Mouse (Mus musculus): ENCODE measurements around the gene Gm45785. TPM values are rescaled to one million over a fixed set of nuclear protein-coding genes. Genes with fewer than 3 reads are reported as not detected.

Gm45785 gene
- total and polyA plus RNA-seq, 2 experiments from 2014 or later = 0.27 TPM; not detected in 1

DNA sequence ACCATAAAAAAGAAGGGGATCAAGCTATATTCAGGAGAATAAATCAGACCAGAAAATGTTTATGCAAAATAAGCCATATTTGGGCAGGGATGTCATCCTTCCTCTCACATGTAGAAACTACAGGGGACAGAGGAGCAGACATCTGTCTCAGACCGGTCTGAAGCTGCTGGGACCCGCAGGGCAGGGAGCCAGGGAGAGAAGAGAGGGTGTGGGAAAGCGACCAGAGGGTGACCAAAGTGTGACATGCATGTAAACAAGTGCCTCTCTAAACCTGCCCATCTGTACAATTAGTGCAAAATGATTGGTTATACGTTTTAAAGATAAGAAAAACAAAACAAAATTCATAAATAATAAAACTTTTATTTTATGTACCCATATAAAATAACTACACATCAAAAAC, 36.0 kb downstream of the Gm45785 start:
- Histone ChIP-seq H3K4me3 (ENCODE audit: low read depth, low read length) (no peak overlapping the region), H3K27ac (ENCODE audit: low read depth, low read length) (no peak overlapping the region), H3K27me3 (ENCODE audit: insufficient read depth, low read length) (no peaks in the 10 kb centered on the region), H3K4me1 (ENCODE audit: insufficient read depth, low read length) (peaks cover 5% of the 10 kb centered on the region; the same call in 1 of the 2 replicates), H3K9me3 (ENCODE audit: low read length) (no peaks in the 10 kb centered on the region), H3K9ac (replicated peaks; ENCODE audit: low read length, poor library complexity, severe bottlenecking) (no peak overlapping the region), H3K4me2 (ENCODE audit: low read depth, low read length, poor library complexity, severe bottlenecking) (peak overlapping the region; percentile 36), H3K36me3 (ENCODE audit: insufficient read depth, low read length) (no peaks in the 10 kb centered on the region)
- TF ChIP-seq CTCF (IDR thresholded peaks at IDR 0.05) = no peak
- peak; percentile 66 for DNase-seq (ENCODE audit: low spot score)
- ATAC-seq (ENCODE audit: low FRiP score) = no peak
- 66% methylated on average over 4 of the region's 4 CpGs for WGBS

- TF ChIP-seq CTCF (IDR thresholded peaks at IDR 0.05) = no peak
- Histone ChIP-seq H3K4me2 (ENCODE audit: low read depth, low read length, poor library complexity, severe bottlenecking) (no peak overlapping the region), H3K9ac (replicated peaks; ENCODE audit: low read length, poor library complexity, severe bottlenecking) (no peak overlapping the region), H3K9me3 (ENCODE audit: low read length) (no peaks in the 10 kb centered on the region), H3K4me3 (ENCODE audit: low read depth, low read length) (no peak overlapping the region), H3K27ac (ENCODE audit: low read depth, low read length) (no peak overlapping the region), H3K4me1 (ENCODE audit: insufficient read depth, low read length) (peaks cover 5% of the 10 kb centered on the region; the same call in 1 of the 2 replicates), H3K36me3 (ENCODE audit: insufficient read depth, low read length) (peaks cover 30% of the 10 kb centered on the region), H3K27me3 (ENCODE audit: insufficient read depth, low read length) (no peaks in the 10 kb centered on the region)
- WGBS = 90% methylated on average over 12 of the region's 12 CpGs
- DNase-seq (ENCODE audit: low spot score) (no peak), ATAC-seq (ENCODE audit: low FRiP score) (no peak)
Observed at GRCm38 (mm10) chr7:140812850-140813249, 43.3 kb downstream of the Gm45785 start.

DNA sequence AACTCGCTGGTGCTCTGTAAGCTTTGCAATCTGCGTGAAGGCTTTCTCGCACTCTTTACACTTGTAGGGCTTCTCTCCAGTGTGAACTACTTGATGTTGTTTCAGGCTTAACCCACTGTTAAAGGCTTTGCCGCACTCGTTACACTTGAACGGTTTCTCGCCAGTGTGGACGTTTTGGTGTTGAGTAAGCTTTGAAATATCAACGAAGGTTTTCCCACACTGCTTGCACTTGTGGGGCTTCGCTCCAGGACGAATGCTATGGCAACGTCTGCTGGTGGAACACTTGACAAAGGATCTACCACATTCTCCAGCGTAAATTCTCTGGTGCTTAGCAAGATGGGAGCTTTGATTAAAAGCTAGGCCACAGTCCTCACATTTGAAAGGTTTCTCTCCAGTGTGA, 44.4 kb downstream of the Gm45785 start:
- Histone ChIP-seq H3K4me1 (ENCODE audit: insufficient read depth, low read length) (no peaks in the 10 kb centered on the region), H3K27ac (ENCODE audit: low read depth, low read length) (peak overlapping the region; percentile 44; the same call in 1 of the 2 replicates), H3K9ac (replicated peaks; ENCODE audit: low read length, poor library complexity, severe bottlenecking) (no peak overlapping the region), H3K27me3 (ENCODE audit: insufficient read depth, low read length) (no peaks in the 10 kb centered on the region), H3K36me3 (ENCODE audit: insufficient read depth, low read length) (peaks cover 36% of the 10 kb centered on the region), H3K9me3 (ENCODE audit: low read length) (no peaks in the 10 kb centered on the region), H3K4me3 (ENCODE audit: low read depth, low read length) (no peak overlapping the region), H3K4me2 (ENCODE audit: low read depth, low read length, poor library complexity, severe bottlenecking) (no peak overlapping the region)
- DNase-seq (ENCODE audit: low spot score) (peak; percentile 68), ATAC-seq (ENCODE audit: low FRiP score) (no peak)
- TF ChIP-seq CTCF (IDR thresholded peaks at IDR 0.05) = no peak
- 65% methylated on average over 13 of the region's 13 CpGs for WGBS

DNA sequence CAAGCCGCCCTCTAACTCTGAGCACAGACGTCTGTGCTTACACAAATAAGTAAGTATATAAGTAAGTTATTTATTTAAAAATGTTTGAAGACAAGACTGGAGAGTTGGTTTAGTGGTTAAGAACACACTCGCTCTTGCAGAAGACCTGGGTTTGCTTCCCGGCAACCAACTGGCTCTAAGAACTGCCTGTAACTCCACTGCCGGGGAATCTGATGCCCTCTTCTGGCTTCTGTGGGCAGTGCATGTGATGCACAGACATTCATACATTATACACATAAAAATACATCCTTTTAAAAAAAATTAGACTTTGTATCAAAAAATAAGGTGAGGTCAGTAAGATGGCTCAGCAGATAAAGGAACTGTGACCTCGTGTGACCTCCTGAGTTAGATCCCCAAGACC, 45.6 kb downstream of the Gm45785 start:
- Histone ChIP-seq H3K36me3 (ENCODE audit: insufficient read depth, low read length) (peaks cover 38% of the 10 kb centered on the region), H3K9ac (replicated peaks; ENCODE audit: low read length, poor library complexity, severe bottlenecking) (no peak overlapping the region), H3K27me3 (ENCODE audit: insufficient read depth, low read length) (no peaks in the 10 kb centered on the region), H3K9me3 (ENCODE audit: low read length) (no peaks in the 10 kb centered on the region), H3K4me3 (ENCODE audit: low read depth, low read length) (no peak overlapping the region), H3K4me2 (ENCODE audit: low read depth, low read length, poor library complexity, severe bottlenecking) (no peak overlapping the region), H3K27ac (ENCODE audit: low read depth, low read length) (no peak overlapping the region), H3K4me1 (ENCODE audit: insufficient read depth, low read length) (no peaks in the 10 kb centered on the region)
- no peak for ATAC-seq (ENCODE audit: low FRiP score)
- TF ChIP-seq CTCF (IDR thresholded peaks at IDR 0.05) = peak; percentile 50
- WGBS = 91% methylated on average over 6 of the region's 6 CpGs
- DNase-seq (ENCODE audit: low spot score) = no peak

GRCm38 (mm10) chr7:140805704-140806103, 50.4 kb downstream of the Gm45785 start:
- peak; percentile 59 for DNase-seq (ENCODE audit: low spot score)
- Histone ChIP-seq H3K4me1 (ENCODE audit: insufficient read depth, low read length) (no peaks in the 10 kb centered on the region), H3K27ac (ENCODE audit: low read depth, low read length) (no peak overlapping the region), H3K36me3 (ENCODE audit: insufficient read depth, low read length) (peaks cover 14% of the 10 kb centered on the region; the same call in 1 of the 2 replicates), H3K4me3 (ENCODE audit: low read depth, low read length) (no peak overlapping the region), H3K27me3 (ENCODE audit: insufficient read depth, low read length) (no peaks in the 10 kb centered on the region), H3K4me2 (ENCODE audit: low read depth, low read length, poor library complexity, severe bottlenecking) (no peak overlapping the region), H3K9me3 (ENCODE audit: low read length) (no peaks in the 10 kb centered on the region), H3K9ac (replicated peaks; ENCODE audit: low read length, poor library complexity, severe bottlenecking) (no peak overlapping the region)
- 16% methylated on average over 1 of the region's 1 CpGs for WGBS
- peak; percentile 77 for TF ChIP-seq CTCF (IDR thresholded peaks at IDR 0.05)
- ATAC-seq (ENCODE audit: low FRiP score) = peak; percentile 50; the same call in 1 of the 2 replicates

DNA sequence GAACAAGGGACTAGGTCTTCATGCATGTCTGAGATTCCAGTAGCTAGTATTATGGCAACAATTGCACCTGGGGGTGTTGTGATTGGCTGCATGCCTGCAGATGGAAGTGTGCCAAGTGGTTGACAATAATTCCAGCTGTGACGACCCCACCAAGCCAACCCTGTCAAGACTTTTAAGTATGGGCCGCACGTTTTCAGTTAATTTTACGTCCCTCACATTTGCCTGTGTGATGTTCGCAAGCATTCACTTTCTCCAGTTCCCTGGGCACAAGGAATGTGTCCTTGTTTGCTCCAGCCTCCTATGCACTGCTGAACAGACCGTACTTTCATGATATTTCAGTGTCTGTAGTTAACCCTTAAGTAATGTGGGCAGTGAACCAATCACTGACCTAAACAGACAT, 53.5 kb downstream of the Gm45785 start:
- WGBS = 70% methylated on average over 6 of the region's 6 CpGs
- Histone ChIP-seq H3K9me3 (ENCODE audit: low read length) (no peaks in the 10 kb centered on the region), H3K27me3 (ENCODE audit: insufficient read depth, low read length) (no peaks in the 10 kb centered on the region), H3K4me3 (ENCODE audit: low read depth, low read length) (no peak overlapping the region), H3K27ac (ENCODE audit: low read depth, low read length) (no peak overlapping the region), H3K4me1 (ENCODE audit: insufficient read depth, low read length) (no peaks in the 10 kb centered on the region), H3K9ac (replicated peaks; ENCODE audit: low read length, poor library complexity, severe bottlenecking) (no peak overlapping the region), H3K4me2 (ENCODE audit: low read depth, low read length, poor library complexity, severe bottlenecking) (no peak overlapping the region), H3K36me3 (ENCODE audit: insufficient read depth, low read length) (peaks cover 6% of the 10 kb centered on the region; the same call in 1 of the 2 replicates)
- no peak for TF ChIP-seq CTCF (IDR thresholded peaks at IDR 0.05)
- ATAC-seq (ENCODE audit: low FRiP score) = no peak
- DNase-seq (ENCODE audit: low spot score) = no peak
